Mouse (Mus musculus): ENCODE results near the gene Akap8. TPM values are rescaled to one million over a fixed set of nuclear protein-coding genes. Genes with fewer than 3 reads are reported as not detected.

The Akap8 gene
- total RNA-seq, 2 experiments from 2014 or later, result 75.3 to 84.7 TPM

DNA sequence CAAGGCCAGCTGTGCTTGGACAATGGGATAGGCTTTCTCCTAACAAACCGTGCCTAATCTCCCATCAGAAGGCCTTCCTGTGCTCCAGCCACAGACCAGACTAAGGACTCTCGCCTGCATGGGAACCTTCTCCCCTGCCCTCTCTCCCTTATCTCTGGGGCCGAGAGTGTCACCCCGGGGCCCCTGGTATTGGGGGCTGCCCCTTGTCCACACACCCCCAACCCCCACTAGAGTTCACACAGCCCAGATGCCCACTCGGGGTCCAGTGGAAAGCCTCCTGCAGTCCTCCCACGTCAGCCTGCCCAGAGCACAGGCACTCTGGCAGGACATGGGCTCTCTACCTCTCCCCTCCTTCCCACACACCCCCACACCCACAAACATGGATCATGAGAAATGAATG, 63.1 kb downstream of the Akap8 start:
- DNase-seq (ENCODE audit: low spot score in 2 of 2), result no peak
- intact Hi-C loops (cut with DNase I), result no loop called here

DNA sequence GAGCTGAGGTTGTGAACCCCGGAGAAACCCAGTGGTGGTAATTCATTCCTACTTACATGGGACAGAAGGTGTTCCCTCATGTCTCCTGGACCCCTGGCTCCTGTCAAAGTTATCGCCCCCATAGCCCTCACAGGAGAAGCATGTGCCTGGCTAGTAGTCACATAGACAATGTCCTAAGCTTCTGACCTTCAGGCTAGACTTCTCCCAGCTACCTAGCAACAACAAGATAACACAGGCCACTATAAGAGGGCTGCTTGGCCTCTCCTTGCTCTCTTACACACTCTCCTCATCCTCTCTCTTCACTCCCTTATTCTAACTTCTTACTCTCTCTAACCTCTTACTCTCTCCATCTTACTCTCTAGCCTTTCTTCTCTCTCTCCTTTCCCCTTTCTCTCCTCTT, 63.6 kb downstream of the Akap8 start:
- intact Hi-C loops (cut with DNase I), result no loop called here
- no peak for DNase-seq (ENCODE audit: low spot score in 2 of 2)

DNA sequence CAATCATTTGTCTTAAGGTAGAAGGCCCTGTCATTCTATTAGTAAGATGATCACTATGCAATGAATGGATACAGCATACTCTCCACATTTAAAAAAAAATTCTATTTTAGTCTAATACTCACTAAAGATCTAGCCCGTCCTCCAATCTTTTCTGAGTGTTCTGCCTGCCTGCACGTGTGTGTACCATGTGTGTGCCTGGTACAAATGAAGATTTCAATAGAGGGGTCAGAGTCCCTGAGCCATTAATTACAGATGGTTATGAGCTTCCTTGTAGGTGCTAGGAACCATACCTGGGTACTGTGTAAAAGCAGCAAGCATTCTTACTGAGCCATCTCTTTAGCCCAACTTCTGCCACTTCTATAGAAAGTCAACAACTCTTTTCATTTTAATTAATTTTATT, 64.1 kb downstream of the Akap8 start:
- no peak for DNase-seq (ENCODE audit: low spot score in 2 of 2)
- intact Hi-C loops (cut with DNase I), result no loop called here

Other genes with a start within 250 kb of the Akap8 start
- gene Notch3, start 154.4 kb downstream of the Akap8 start, total RNA-seq (2021), result 10 to 100 TPM; 13.8 to 15.4 TPM
- gene Ephx3, start 131.7 kb downstream of the Akap8 start, total RNA-seq (2021), result under 1 TPM; 0.26 to 0.27 TPM
- gene Brd4, start 36.5 kb downstream of the Akap8 start, total RNA-seq (2021), result 100 to 1,000 TPM; 118 to 129 TPM
- gene Akap8l, start 29.4 kb upstream of the Akap8 start, total RNA-seq (2021), result 100 to 1,000 TPM; 164 to 175 TPM
- 10 to 100 TPM; 78.0 to 85.2 TPM for gene Wiz, start 68.2 kb upstream of the Akap8 start, total RNA-seq (2021)
- 1 to 10 TPM; 3.0 TPM for gene Rasal3, start 82.3 kb upstream of the Akap8 start, total RNA-seq (2021)
- gene Pglyrp2, start 102.9 kb upstream of the Akap8 start, total RNA-seq (2021), result not detected
- not detected for gene Cyp4f39, start 131.5 kb upstream of the Akap8 start, total RNA-seq (2021)
- gene Cyp4f17, start 184.8 kb upstream of the Akap8 start, total RNA-seq (2021), result 1 to 10 TPM; 3.7 to 3.8 TPM
- gene Cyp4f16, start 215.3 kb upstream of the Akap8 start, total RNA-seq (2021), result 1 to 10 TPM; 5.8 to 5.9 TPM

Measured in left cerebral cortex, postnatal 14 days (tissue).